Mouse (Mus musculus): Measurements from ENCODE around the gene Tnfrsf23.
"Not testable (repeated sequence)": the region's sequence is repeated elsewhere in the genome, so short reads cannot be mapped to it uniquely, and the experiment has no call there.

- not testable (repeated sequence) for TF ChIP-seq CTCF (IDR thresholded peaks at IDR 0.05; ENCODE audit: borderline replicate concordance, extremely low read depth, insufficient read depth, insufficient read length); POLR2A (IDR thresholded peaks at IDR 0.05; ENCODE audit: borderline replicate concordance, extremely low read depth, insufficient read depth, insufficient read length, poor library complexity, severe bottlenecking)
Observed at GRCm38 (mm10) chr7:143686191-143686590, 519 bp upstream of the Tnfrsf23 start.
